Mouse (Mus musculus) left cerebral cortex, adult 11 months (tissue): ENCODE data around the gene Zfp142.

ENCODE experiments used
- DNase-seq: peaks from one replicate; pipeline ENCODE4 v3.0.0; 2022; ENCODE audit warnings: low spot score

Zfp142 gene

GRCm38 (mm10) chr1:74587773-74588445 is at the start of gene Zfp142, which contains the start of gene Bcs1l:
TSS of gene Zfp142 (minus strand) at chr1:74588246.
TSS of gene Bcs1l (plus strand) at chr1:74588289.
- DNase-seq = peak; percentile 97

- no peak for DNase-seq
Measured at GRCm38 (mm10) chr1:74632734-74633133, 44.7 kb upstream of the Zfp142 start.

- DNase-seq = no peak
Measured at GRCm38 (mm10) chr1:74628001-74628400, 40.0 kb upstream of the Zfp142 start.

- no peak for DNase-seq
Measured at GRCm38 (mm10) chr1:74626076-74626475, 38.0 kb upstream of the Zfp142 start.

GRCm38 (mm10) chr1:74624183-74624582 is 36.1 kb upstream of the Zfp142 start:
- DNase-seq = no peak

GRCm38 (mm10) chr1:74601267-74601962 is 13.4 kb upstream of the Zfp142 start, which contains the start of the genes Rnf25 and Stk36:
TSS of gene Rnf25 (minus strand) at chr1:74601397.
TSS of gene Stk36 (plus strand) at chr1:74601445.
- DNase-seq = peak; percentile 76

GRCm38 (mm10) chr1:74600501-74601266 is 12.6 kb upstream of the Zfp142 start:
- DNase-seq = no peak

- no peak for DNase-seq
Measured at GRCm38 (mm10) chr1:74594434-74594833, 6.4 kb upstream of the Zfp142 start.

GRCm38 (mm10) chr1:74587233-74587772 is 743 bp downstream of the Zfp142 start:
- DNase-seq = no peak

GRCm38 (mm10) chr1:74584616-74585398 is 3.2 kb downstream of the Zfp142 start:
- DNase-seq = no peak

- no peak for DNase-seq
Measured at GRCm38 (mm10) chr1:74582621-74583020, 5.4 kb downstream of the Zfp142 start.

- no peak for DNase-seq
Measured at GRCm38 (mm10) chr1:74569739-74570719, 18.0 kb downstream of the Zfp142 start.

GRCm38 (mm10) chr1:74565834-74566233 is 22.2 kb downstream of the Zfp142 start:
- no peak for DNase-seq

- DNase-seq = no peak
Measured at GRCm38 (mm10) chr1:74559061-74559460, 29.0 kb downstream of the Zfp142 start.

- no peak for DNase-seq
Measured at GRCm38 (mm10) chr1:74544184-74544583, 43.9 kb downstream of the Zfp142 start, which contains the start of gene Usp37. TSS of gene Usp37 (minus strand) at chr1:74544284.

GRCm38 (mm10) chr1:74542451-74542961 is 45.5 kb downstream of the Zfp142 start, which contains the start of gene Plcd4:
TSS of gene Plcd4 (plus strand) at chr1:74542888.
- peak; percentile 28 for DNase-seq

- peak; percentile 7 for DNase-seq
Measured at GRCm38 (mm10) chr1:74538650-74539049, 49.4 kb downstream of the Zfp142 start.

GRCm38 (mm10) chr1:74528589-74528988 is 59.5 kb downstream of the Zfp142 start:
- DNase-seq = no peak

- DNase-seq = no peak
Measured at GRCm38 (mm10) chr1:74524746-74525145, 63.3 kb downstream of the Zfp142 start.

- no peak for DNase-seq
Measured at GRCm38 (mm10) chr1:74519875-74520274, 68.2 kb downstream of the Zfp142 start.
